Mouse (Mus musculus) cortical plate, adult 2 months (tissue): Measurements from ENCODE around the gene Zfp410. TPM values are rescaled to one million over a fixed set of nuclear protein-coding genes. Genes with fewer than 3 reads are reported as not detected.
A peak's percentile ranks its signal among the peaks of the same experiment; 100 is the strongest.
"Not testable (repeated sequence)": the region's sequence is repeated elsewhere in the genome, so short reads cannot be mapped to it uniquely, and the experiment has no call there.

Experiments
- H3K27ac ChIP-seq: fragments of 200-500 bp; 2 replicates; pipeline ENCODE4 v1.5.1; 2012; ENCODE audit warnings: low read length, control low read depth, inconsistent platforms; ENCODE audit not compliant: insufficient read depth
- H3K4me1 ChIP-seq: fragments of 200-500 bp; 2 replicates; pipeline ENCODE4 v1.6.1; 2011; ENCODE audit warnings: low read length; ENCODE audit not compliant: control insufficient read depth, insufficient read depth
- H3K4me3 ChIP-seq: fragments of 200-500 bp; 2 replicates; pipeline ENCODE4 v1.5.1; 2011; ENCODE audit warnings: mild to moderate bottlenecking, low read length, control low read depth; ENCODE audit not compliant: insufficient read depth
- CTCF ChIP-seq: fragments of 200-500 bp; IDR thresholded peaks from 2 replicates; pipeline ENCODE4 v1.5.1; 2011; ENCODE audit warnings: mild to moderate bottlenecking, control low read depth, low read length; ENCODE audit not compliant: insufficient read depth; ENCODE audit errors: extremely low read depth
- POLR2A ChIP-seq: fragments of 200-500 bp; IDR thresholded peaks from 2 replicates; pipeline ENCODE4 v1.6.1; 2011; ENCODE audit warnings: mild to moderate bottlenecking, low read length, control low read depth; ENCODE audit not compliant: insufficient read depth; ENCODE audit errors: extremely low read depth
- polyA plus RNA-seq: library from polyadenylated mRNA; depleted of rRNA; stranded (reverse); fragments of >200 nt; gene quantifications from 2 replicates; pipeline ENCODE4 v1.2.3, GENCODE M21; 2012

Zfp410 gene
- polyA plus RNA-seq, 1 experiment = 36.0 TPM

GRCm38 (mm10) chr12:84347192-84347591 is 30.5 kb downstream of the Zfp410 start:
- no peak overlapping the region for H3K27ac ChIP-seq
- no peaks in the 10 kb centered on the region for H3K4me1 ChIP-seq
- TF ChIP-seq CTCF (peak; percentile 33; the same call in 1 of the 2 replicates), POLR2A (no peak)
- no peak overlapping the region for H3K4me3 ChIP-seq

- H3K4me3 ChIP-seq, H3K4me1 ChIP-seq, H3K27ac ChIP-seq: not testable (repeated sequence)
Observed at GRCm38 (mm10) chr12:84358699-84359098, 42.0 kb downstream of the Zfp410 start.

- TF ChIP-seq POLR2A (peak; percentile 85), CTCF (no peak)
- Histone ChIP-seq H3K4me1 (peaks cover 3% of the 10 kb centered on the region; the same call in 1 of the 2 replicates), H3K27ac (no peak within 1 kb of the TSS), H3K4me3 (peak within 1 kb of the TSS; percentile 64)
Observed at GRCm38 (mm10) chr12:84361555-84362489, 45.2 kb downstream of the Zfp410 start, which contains the start of the genes Coq6 and Fam161b. Coq6 (plus strand) TSS chr12:84361657. Fam161b (minus strand) TSS chr12:84361833.

GRCm38 (mm10) chr12:84362872-84363271 is 46.2 kb downstream of the Zfp410 start:
- H3K27ac ChIP-seq = no peak overlapping the region
- H3K4me3 ChIP-seq = peak overlapping the region; percentile 64; the same call in 1 of the 2 replicates
- peaks cover 3% of the 10 kb centered on the region; the same call in 1 of the 2 replicates for H3K4me1 ChIP-seq
- no peak for TF ChIP-seq CTCF
- TF ChIP-seq POLR2A = no peak

- Histone ChIP-seq H3K4me3 (no peak overlapping the region), H3K4me1 (peaks cover 3% of the 10 kb centered on the region; the same call in 1 of the 2 replicates), H3K27ac (no peak overlapping the region)
- TF ChIP-seq CTCF (no peak), POLR2A (no peak)
Observed at GRCm38 (mm10) chr12:84364291-84364690, 47.6 kb downstream of the Zfp410 start.

- TF ChIP-seq CTCF (no peak), POLR2A (no peak)
- Histone ChIP-seq H3K4me3 (no peak overlapping the region), H3K4me1 (peaks cover 3% of the 10 kb centered on the region; the same call in 1 of the 2 replicates), H3K27ac (no peak overlapping the region)
Observed at GRCm38 (mm10) chr12:84365137-84365536, 48.5 kb downstream of the Zfp410 start.

- Histone ChIP-seq H3K4me3 (no peak overlapping the region), H3K27ac (no peak overlapping the region), H3K4me1 (0 out of 2 replicates have a peak, but pooled peaks cover 1% of the 10 kb centered on the region)
- TF ChIP-seq POLR2A (no peak), CTCF (no peak)
Observed at GRCm38 (mm10) chr12:84366971-84367370, 50.3 kb downstream of the Zfp410 start.

GRCm38 (mm10) chr12:84371647-84372046 is 55.0 kb downstream of the Zfp410 start:
- Histone ChIP-seq H3K4me3 (no peak overlapping the region), H3K27ac (no peak overlapping the region), H3K4me1 (no peaks in the 10 kb centered on the region)
- TF ChIP-seq POLR2A (no peak), CTCF (no peak)

- Histone ChIP-seq H3K4me3 (no peak overlapping the region), H3K4me1 (no peaks in the 10 kb centered on the region), H3K27ac (no peak overlapping the region)
- TF ChIP-seq CTCF (no peak), POLR2A (no peak)
Observed at GRCm38 (mm10) chr12:84373831-84374481, 57.3 kb downstream of the Zfp410 start.
